Mouse (Mus musculus) brain, embryonic 14.5 days (tissue): ENCODE measurements around the gene Zfp961.

Experiments used
- CTCF ChIP-seq: fragments of 200-500 bp; IDR thresholded peaks from 2 replicates; pipeline ENCODE4 v1.5.1; 2012; ENCODE audit warnings: inconsistent platforms, mild to moderate bottlenecking, moderate library complexity, borderline replicate concordance; ENCODE audit not compliant: insufficient read depth, insufficient read length; ENCODE audit errors: extremely low read depth
- POLR2A ChIP-seq: fragments of 200-500 bp; IDR thresholded peaks from 2 replicates; pipeline ENCODE4 v1.6.1; 2012; ENCODE audit warnings: mild to moderate bottlenecking, inconsistent platforms, borderline replicate concordance; ENCODE audit not compliant: poor library complexity, insufficient read depth, insufficient read length, severe bottlenecking; ENCODE audit errors: extremely low read depth

DNA sequence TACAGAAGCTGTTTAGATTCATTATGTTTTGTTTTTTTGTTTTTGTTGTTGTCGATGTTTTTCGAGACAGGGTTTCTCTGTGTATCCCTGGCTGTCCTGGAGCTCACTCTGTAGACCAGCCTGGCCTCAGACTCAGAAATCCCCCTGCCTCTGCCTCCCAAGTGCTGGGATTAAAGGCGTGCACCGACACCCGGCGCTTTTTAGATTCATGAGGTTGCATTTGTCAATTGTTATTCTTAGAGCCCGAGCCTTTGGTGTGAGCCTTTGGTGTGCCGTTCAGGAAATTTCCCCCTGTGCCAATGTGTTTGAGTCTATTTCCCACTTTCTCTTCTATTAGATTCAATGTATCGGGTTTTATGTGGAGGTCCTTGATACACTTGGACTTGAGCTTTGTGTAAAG, 3.8 kb downstream of the Zfp961 start:
- TF ChIP-seq POLR2A (no peak), CTCF (no peak)
